Mouse (Mus musculus) kidney, adult 2 months (tissue): ENCODE measurements around the gene Lypd3. TPM values are rescaled to one million over a fixed set of nuclear protein-coding genes. Genes with fewer than 3 reads are reported as not detected.
A peak's percentile ranks its signal among the peaks of the same experiment; 100 is the strongest.

ENCODE experiments used
- DNase-seq: peaks from one replicate; pipeline ENCODE4 v3.0.0; 2021
- H3K27ac ChIP-seq: fragments of 200-500 bp; 2 replicates; pipeline ENCODE4 v1.5.1; 2012; ENCODE audit warnings: low read depth, low read length, control low read depth, inconsistent platforms; ENCODE audit not compliant: insufficient read depth
- H3K27me3 ChIP-seq: fragments of 200-500 bp; replicated peaks from 2 replicates; pipeline ENCODE4 v1.6.1; 2012; ENCODE audit warnings: mild to moderate bottlenecking, moderate library complexity, low read length, inconsistent platforms; ENCODE audit not compliant: control insufficient read depth, insufficient read depth
- H3K36me3 ChIP-seq: fragments of 200-500 bp; 2 replicates; pipeline ENCODE4 v1.6.1; 2012; ENCODE audit warnings: mild to moderate bottlenecking, moderate library complexity, low read length, inconsistent platforms; ENCODE audit not compliant: control insufficient read depth, insufficient read depth
- H3K4me1 ChIP-seq: fragments of 200-500 bp; 2 replicates; pipeline ENCODE4 v1.6.1; 2011; ENCODE audit warnings: low read length; ENCODE audit not compliant: control insufficient read depth, insufficient read depth
- H3K4me3 ChIP-seq: fragments of 200-500 bp; 2 replicates; pipeline ENCODE4 v1.5.1; 2011; ENCODE audit warnings: mild to moderate bottlenecking, low read depth, low read length, control low read depth; ENCODE audit not compliant: insufficient read depth
- CTCF ChIP-seq: fragments of 200-500 bp; conservative IDR thresholded peaks from 2 replicates; pipeline ENCODE4 v1.5.1; 2011; ENCODE audit warnings: low read depth, mild to moderate bottlenecking, control low read depth, low read length, moderate library complexity, mixed read lengths; ENCODE audit not compliant: insufficient read depth, insufficient read length
- POLR2A ChIP-seq: fragments of 200-500 bp; IDR thresholded peaks from one replicate; pipeline ENCODE4 v1.6.1; 2011; ENCODE audit warnings: low read depth, low read length, control low read depth
- WGBS: fragments of 180-500 bp; shearing (Covaris S2); methylation state at CpG from one replicate; pipeline ENCODE4 v1.1.7; 2018; 5-methylcytosine and 5-hydroxymethylcytosine counted together
- polyA plus RNA-seq: library from polyadenylated mRNA; depleted of rRNA; stranded (reverse); fragments of >200 nt; gene quantifications from 2 replicates; pipeline ENCODE4 v1.2.3, GENCODE M21; 2012

The Lypd3 gene
- polyA plus RNA-seq, 1 experiment: 0.06 TPM

- peak overlapping the region; percentile 10; the same call in 1 of the 2 replicates for H3K4me3 ChIP-seq
- peak; percentile 90 for DNase-seq
These were observed 7.4 kb upstream of the Lypd3 start for GRCm38 (mm10) chr7:24628685-24629610.

GRCm38 (mm10) chr7:24629672-24630071 is 6.7 kb upstream of the Lypd3 start:
- WGBS: 63% methylated on average over 4 of the region's 4 CpGs
- Histone ChIP-seq H3K4me3 (no peak overlapping the region), H3K27me3 (no peaks in the 10 kb centered on the region), H3K36me3 (no peaks in the 10 kb centered on the region), H3K4me1 (no peaks in the 10 kb centered on the region), H3K27ac (no peak overlapping the region)
- DNase-seq: no peak
- TF ChIP-seq CTCF (no peak), POLR2A (no peak)

More at GRCm38 (mm10) chr7:24628685-24629610, 7.4 kb upstream of the Lypd3 start:
- no peaks in the 10 kb centered on the region for H3K4me1 ChIP-seq
- no peak overlapping the region for H3K27ac ChIP-seq
- TF ChIP-seq CTCF (no peak), POLR2A (no peak)
- H3K27me3 ChIP-seq: no peaks in the 10 kb centered on the region
- 10% methylated on average over 33 of the region's 33 CpGs for WGBS
- no peaks in the 10 kb centered on the region for H3K36me3 ChIP-seq

DNA sequence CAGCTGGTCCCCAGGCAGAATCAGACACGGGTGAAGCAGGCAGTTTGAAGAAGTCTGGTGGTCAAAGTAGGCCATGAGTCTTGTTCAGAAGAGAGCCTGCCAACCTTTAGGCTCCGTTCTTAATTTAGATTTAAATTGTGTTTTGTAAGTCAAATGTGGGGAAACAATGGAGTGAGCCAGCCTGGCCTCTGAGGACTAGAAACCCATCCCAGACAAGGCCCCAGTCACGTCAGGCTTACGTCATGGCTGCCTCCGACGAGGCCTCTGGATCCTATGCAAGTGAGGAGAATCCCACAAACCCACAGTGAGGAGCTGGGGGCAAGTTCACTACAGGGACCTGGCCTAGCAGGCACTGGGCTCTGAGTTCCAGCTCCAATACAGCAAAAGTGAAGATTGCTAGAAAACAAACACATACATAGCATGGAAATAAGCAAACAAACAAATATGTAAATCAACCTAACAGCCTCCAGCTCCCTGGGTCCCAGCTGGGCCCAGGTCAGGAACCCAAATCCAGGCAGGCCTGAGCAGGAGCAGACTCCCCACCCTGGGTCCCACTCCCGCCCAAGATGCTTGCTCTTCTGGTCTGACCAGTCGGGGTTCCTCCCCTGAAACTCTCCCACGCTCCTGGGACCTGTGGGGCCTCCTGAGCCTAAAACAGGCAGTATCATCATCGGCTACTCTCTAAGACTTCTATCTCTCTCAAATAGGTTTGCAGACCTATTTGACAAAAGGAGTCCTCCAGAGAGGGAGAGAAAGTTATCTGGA is 6.1 kb upstream of the Lypd3 start:
- DNase-seq: no peak
- no peak overlapping the region for H3K4me3 ChIP-seq
- no peaks in the 10 kb centered on the region for H3K4me1 ChIP-seq
- H3K36me3 ChIP-seq: no peaks in the 10 kb centered on the region
- no peaks in the 10 kb centered on the region for H3K27me3 ChIP-seq
- no peak for TF ChIP-seq CTCF
- 90% methylated on average over 10 of the region's 10 CpGs for WGBS
- H3K27ac ChIP-seq: no peak overlapping the region

- Histone ChIP-seq H3K27me3 (no peaks in the 10 kb centered on the region; the same call in 1 of the 2 replicates), H3K27ac (no peak overlapping the region), H3K4me1 (no peaks in the 10 kb centered on the region), H3K36me3 (no peaks in the 10 kb centered on the region), H3K4me3 (no peak overlapping the region)
- 11% methylated on average over 18 of the region's 18 CpGs for WGBS
- TF ChIP-seq POLR2A: no peak
- DNase-seq: no peak
These were observed 696 bp downstream of the Lypd3 start for GRCm38 (mm10) chr7:24637046-24637445.

GRCm38 (mm10) chr7:24638026-24638856 is 1.9 kb downstream of the Lypd3 start:
- peak; percentile 46 for DNase-seq
- no peak for TF ChIP-seq POLR2A
- TF ChIP-seq CTCF: no peak
- no peaks in the 10 kb centered on the region; the same call in 1 of the 2 replicates for H3K27me3 ChIP-seq
- H3K4me3 ChIP-seq: peak overlapping the region; percentile 48
- no peaks in the 10 kb centered on the region for H3K4me1 ChIP-seq
- 3% methylated on average over 35 of the region's 35 CpGs for WGBS
- H3K27ac ChIP-seq: no peak overlapping the region
- no peaks in the 10 kb centered on the region for H3K36me3 ChIP-seq

DNA sequence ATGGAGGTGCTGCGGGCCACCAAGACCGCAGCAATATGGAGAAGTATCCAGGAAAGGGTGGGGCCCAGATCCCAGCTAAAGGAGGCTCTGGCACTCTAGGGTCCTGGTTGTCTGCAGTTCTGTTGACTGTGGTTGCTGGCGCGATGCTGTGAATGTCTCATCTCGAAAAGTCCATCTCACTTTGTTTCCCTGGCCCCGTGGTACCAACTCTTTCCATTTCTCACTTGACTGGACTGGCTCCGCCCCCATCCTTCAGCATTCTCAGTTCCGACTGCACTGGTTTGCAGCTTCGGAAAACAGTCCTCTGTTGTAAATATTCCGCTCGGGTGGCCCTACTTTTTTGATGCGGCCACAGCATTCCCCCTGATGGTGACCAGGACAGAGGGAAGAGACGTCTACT is 4.1 kb downstream of the Lypd3 start:
- no peaks in the 10 kb centered on the region; the same call in 1 of the 2 replicates for H3K27me3 ChIP-seq

More for the DNA sequence above, 4.1 kb downstream of the Lypd3 start:
- H3K4me3 ChIP-seq: no peak overlapping the region
- no peaks in the 10 kb centered on the region for H3K4me1 ChIP-seq
- 48% methylated on average over 13 of the region's 13 CpGs for WGBS
- DNase-seq: no peak
- no peak for TF ChIP-seq CTCF
- TF ChIP-seq POLR2A: no peak
- no peak overlapping the region for H3K27ac ChIP-seq
- H3K36me3 ChIP-seq: no peaks in the 10 kb centered on the region
